Mouse (Mus musculus) brown adipose tissue, adult 24 weeks (tissue): ENCODE results near the gene Hes3. TPM values are rescaled to one million over a fixed set of nuclear protein-coding genes. Genes with fewer than 3 reads are reported as not detected.

Experiments used
- polyA plus RNA-seq: library from polyadenylated mRNA; stranded (reverse); fragments of >200 nt; gene quantifications from 2 replicates; pipeline ENCODE4 v1.2.4, GENCODE M21; 2012; ENCODE audit not compliant: missing spikeins, insufficient read depth, insufficient read length

Hes3 gene
- polyA plus RNA-seq, 1 experiment: not detected

Other genes with a start within 250 kb of the Hes3 start
- 2.3 and 5.7 TPM in 2 replicates for gene Plekhg5, start 219.2 kb downstream of the Hes3 start, polyA plus RNA-seq
- 1.9 TPM in 1 of 2 replicates, not detected in the other for gene Tnfrsf25, start 175.7 kb downstream of the Hes3 start, polyA plus RNA-seq
- 1.0 TPM in 1 of 2 replicates, not detected in the other for gene Espn, start 139.3 kb downstream of the Hes3 start, polyA plus RNA-seq
- gene Hes2, start 132.8 kb downstream of the Hes3 start, polyA plus RNA-seq: not detected in 2 replicates
- 15.6 and 19.4 TPM in 2 replicates for gene Acot7, start 113.5 kb downstream of the Hes3 start, polyA plus RNA-seq
- gene Gpr153, start 17.4 kb downstream of the Hes3 start, polyA plus RNA-seq: 4.3 and 6.0 TPM in 2 replicates
- gene Icmt, start 5.6 kb upstream of the Hes3 start, polyA plus RNA-seq: 17.5 and 20.7 TPM in 2 replicates
- not detected in 2 replicates for gene Rnf207, start 27.3 kb upstream of the Hes3 start, polyA plus RNA-seq
- 638 and 747 TPM in 2 replicates for gene Rpl22, start 34.1 kb upstream of the Hes3 start, polyA plus RNA-seq
- 0.17 TPM in 1 of 2 replicates, not detected in the other for gene Chd5, start 47.0 kb upstream of the Hes3 start, polyA plus RNA-seq
- gene Nphp4, start 185.0 kb upstream of the Hes3 start, polyA plus RNA-seq: not detected in 2 replicates
- 2.8 and 5.4 TPM in 2 replicates for gene Kcnab2, start 186.2 kb upstream of the Hes3 start, polyA plus RNA-seq